Mouse (Mus musculus) lung, postnatal 0 days (tissue): ENCODE results near the gene Aebp2. TPM values are rescaled to one million over a fixed set of nuclear protein-coding genes. Genes with fewer than 3 reads are reported as not detected.
"Not testable (repeated sequence)": the region's sequence is repeated elsewhere in the genome, so short reads cannot be mapped to it uniquely, and the experiment has no call there.

Experiments
- ATAC-seq: fragments of 200-750 bp; cut with Nextera tagmentation; 2 replicates; pipeline ENCODE4 v1.8.0; 2017; ENCODE audit warnings: moderate library complexity
- DNase-seq: peaks from one replicate; pipeline ENCODE4 v3.0.0-alpha.2; 2016; ENCODE audit warnings: low spot score
- H3K27ac ChIP-seq: fragments of 300-500 bp; sonication (generic); 2 replicates; pipeline ENCODE4 v1.5.1; 2014; ENCODE audit warnings: antibody characterized with exemption, mild to moderate bottlenecking, low read length, mixed read lengths
- H3K27me3 ChIP-seq: fragments of 300-500 bp; sonication (generic); replicated peaks from 2 replicates; pipeline ENCODE4 v1.6.1; 2014; ENCODE audit warnings: low read length, mixed read lengths; ENCODE audit not compliant: insufficient read depth
- H3K36me3 ChIP-seq: fragments of 300-500 bp; sonication (generic); 2 replicates; pipeline ENCODE4 v1.6.1; 2014; ENCODE audit warnings: low read length, mixed read lengths; ENCODE audit not compliant: insufficient read depth
- H3K4me1 ChIP-seq: fragments of 300-500 bp; sonication (generic); 2 replicates; pipeline ENCODE4 v1.6.1; 2014; ENCODE audit warnings: antibody characterized with exemption, low read depth, low read length, mixed read lengths; ENCODE audit not compliant: insufficient read depth
- H3K4me2 ChIP-seq: fragments of 300-500 bp; sonication (generic); replicated peaks from 2 replicates; pipeline ENCODE4 v1.6.1; 2014; ENCODE audit warnings: low read depth, mild to moderate bottlenecking, low read length, moderate library complexity, mixed read lengths
- H3K4me3 ChIP-seq: fragments of 300-500 bp; sonication (generic); 2 replicates; pipeline ENCODE4 v1.5.1; 2014; ENCODE audit warnings: low read depth, low read length
- H3K9ac ChIP-seq: fragments of 300-500 bp; sonication (generic); replicated peaks from 2 replicates; pipeline ENCODE4 v1.6.1; 2014; ENCODE audit warnings: low read depth, mild to moderate bottlenecking
- H3K9me3 ChIP-seq: fragments of 300-500 bp; sonication (generic); 2 replicates; pipeline ENCODE4 v1.6.1; 2016; ENCODE audit warnings: low read length, mixed read lengths
- CTCF ChIP-seq: IDR thresholded peaks from 2 replicates; pipeline ENCODE4 v1.5.1; 2016; ENCODE audit warnings: antibody characterized with exemption, mild to moderate bottlenecking
- EP300 ChIP-seq: IDR thresholded peaks from 2 replicates; pipeline ENCODE4 v1.6.1; 2016; ENCODE audit warnings: antibody characterized with exemption, mild to moderate bottlenecking, control low read depth
- WGBS: fragments of 180-500 bp; shearing (Covaris S2); extraction: QIAGEN DNeasy Blood & Tissue Kit; methylation state at CpG from one replicate; pipeline ENCODE4 v1.1.7; 2014; 5-methylcytosine and 5-hydroxymethylcytosine counted together
- polyA plus RNA-seq: library from polyadenylated mRNA; unstranded; fragments of >200 nt; fragmentation: Nextera tagmentation; extraction: Ambion mirVana; gene quantifications from 2 replicates; pipeline ENCODE4 v1.2.1, GENCODE M21; 2015

Gene Aebp2
- polyA plus RNA-seq, 1 experiment from 2014 or later, result 7.6 TPM

GRCm38 (mm10) chr6:140597381-140598329, 24.8 kb upstream of the Aebp2 start:
- H3K27ac ChIP-seq, result no peak overlapping the region
- H3K9ac ChIP-seq, result no peak overlapping the region
- no peak overlapping the region for H3K4me2 ChIP-seq
- ATAC-seq (no peak), DNase-seq (no peak)
- 90% methylated on average over 15 of the region's 15 CpGs for WGBS
- H3K27me3 ChIP-seq, result no peaks in the 10 kb centered on the region
- H3K36me3 ChIP-seq, result peaks cover 10% of the 10 kb centered on the region; the same call in 1 of the 2 replicates
- H3K9me3 ChIP-seq, result no peaks in the 10 kb centered on the region
- H3K4me3 ChIP-seq, result no peak overlapping the region
- H3K4me1 ChIP-seq, result peaks cover 4% of the 10 kb centered on the region; the same call in 1 of the 2 replicates
- TF ChIP-seq EP300 (no peak), CTCF (no peak)

DNA sequence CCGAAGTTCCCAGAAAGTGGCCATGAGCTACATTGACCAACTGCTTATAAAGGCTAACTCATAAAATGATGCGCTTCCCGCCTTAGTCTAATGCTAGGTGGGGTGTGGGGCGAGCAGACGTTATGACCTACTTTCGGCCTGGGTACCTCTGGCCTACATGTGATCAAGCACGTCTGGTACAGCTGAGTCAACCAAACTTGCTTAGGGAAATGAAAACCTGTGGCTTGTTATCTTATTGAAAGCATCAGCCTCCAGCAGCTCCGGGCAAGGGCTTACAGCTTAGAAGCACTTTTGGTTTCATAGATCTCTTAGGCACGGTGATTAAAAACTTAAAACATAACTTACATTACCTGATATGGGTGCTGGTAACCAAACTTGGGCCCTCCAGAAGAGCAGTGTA, 23.9 kb upstream of the Aebp2 start:
- Histone ChIP-seq H3K27me3 (no peaks in the 10 kb centered on the region), H3K4me1 (peaks cover under 1% of the 10 kb centered on the region; the same call in 1 of the 2 replicates), H3K4me2 (no peak overlapping the region), H3K4me3 (no peak overlapping the region), H3K36me3 (peaks cover 9% of the 10 kb centered on the region; the same call in 1 of the 2 replicates), H3K9me3 (no peaks in the 10 kb centered on the region), H3K27ac (no peak overlapping the region), H3K9ac (no peak overlapping the region)
- TF ChIP-seq EP300 (no peak), CTCF (no peak)
- ATAC-seq (no peak), DNase-seq (no peak)
- 89% methylated on average over 9 of the region's 9 CpGs for WGBS

DNA sequence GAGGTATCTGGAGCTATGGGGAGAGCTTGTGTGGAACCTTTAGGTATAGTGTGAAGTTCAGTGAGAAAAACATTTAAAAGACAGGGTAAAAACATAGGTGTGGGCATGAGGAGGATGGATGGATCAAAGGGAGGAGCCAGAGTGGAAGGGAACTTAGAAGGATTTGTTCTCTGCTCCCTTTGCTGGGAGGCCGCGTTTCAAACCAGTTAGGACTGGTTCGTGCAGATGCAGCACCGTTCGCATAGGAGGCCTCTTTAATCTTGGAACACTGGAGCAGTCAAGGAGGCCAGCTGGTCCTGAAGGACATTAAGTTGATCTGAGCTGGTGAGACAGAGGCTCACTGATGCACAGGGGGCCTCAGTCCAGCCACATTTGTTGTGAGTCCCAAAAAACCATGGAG, 23.1 kb upstream of the Aebp2 start:
- TF ChIP-seq EP300, result no peak
- no peak for TF ChIP-seq CTCF
- H3K27ac ChIP-seq, result no peak overlapping the region
- H3K9me3 ChIP-seq, result no peaks in the 10 kb centered on the region
- H3K27me3 ChIP-seq, result no peaks in the 10 kb centered on the region
- ATAC-seq (no peak), DNase-seq (no peak)
- H3K4me3 ChIP-seq, result no peak overlapping the region
- H3K4me2 ChIP-seq, result no peak overlapping the region
- H3K9ac ChIP-seq, result no peak overlapping the region
- 74% methylated on average over 5 of the region's 5 CpGs for WGBS
- no peaks in the 10 kb centered on the region for H3K4me1 ChIP-seq
- H3K36me3 ChIP-seq, result peaks cover 5% of the 10 kb centered on the region; the same call in 1 of the 2 replicates

- not testable (repeated sequence) for H3K27me3 ChIP-seq, H3K4me1 ChIP-seq, H3K9ac ChIP-seq, H3K4me2 ChIP-seq, H3K4me3 ChIP-seq, H3K27ac ChIP-seq, DNase-seq, H3K9me3 ChIP-seq, ATAC-seq, H3K36me3 ChIP-seq
- 92% methylated on average over 8 of the region's 8 CpGs for WGBS
These were observed 21.8 kb upstream of the Aebp2 start for GRCm38 (mm10) chr6:140600671-140601070.

GRCm38 (mm10) chr6:140601175-140601574, 21.3 kb upstream of the Aebp2 start:
- Histone ChIP-seq H3K36me3 (no peaks in the 10 kb centered on the region; the same call in 1 of the 2 replicates), H3K9me3 (no peaks in the 10 kb centered on the region), H3K4me3 (no peak overlapping the region), H3K4me2 (no peak overlapping the region), H3K9ac (no peak overlapping the region), H3K27ac (no peak overlapping the region), H3K4me1 (no peaks in the 10 kb centered on the region), H3K27me3 (no peaks in the 10 kb centered on the region)
- no peak for ATAC-seq
- no peak for DNase-seq
- TF ChIP-seq CTCF (no peak), EP300 (no peak)
- 93% methylated on average over 4 of the region's 4 CpGs for WGBS

- Histone ChIP-seq H3K4me3 (no peak overlapping the region), H3K4me1 (no peaks in the 10 kb centered on the region), H3K27ac (no peak overlapping the region), H3K9me3 (no peaks in the 10 kb centered on the region), H3K27me3 (no peaks in the 10 kb centered on the region), H3K9ac (no peak overlapping the region), H3K36me3 (no peaks in the 10 kb centered on the region), H3K4me2 (no peak overlapping the region)
- DNase-seq (no peak), ATAC-seq (no peak)
- TF ChIP-seq EP300 (no peak), CTCF (no peak)
- WGBS, result 32% methylated on average over 8 of the region's 8 CpGs
These were observed 19.1 kb upstream of the Aebp2 start for GRCm38 (mm10) chr6:140603228-140603944.

- H3K4me1 ChIP-seq, H3K9ac ChIP-seq, H3K27ac ChIP-seq, H3K4me2 ChIP-seq, H3K9me3 ChIP-seq, ATAC-seq, H3K4me3 ChIP-seq, DNase-seq, H3K27me3 ChIP-seq, H3K36me3 ChIP-seq: not testable (repeated sequence)
- WGBS, result 85% methylated on average over 5 of the region's 5 CpGs
These were observed 17.3 kb upstream of the Aebp2 start for GRCm38 (mm10) chr6:140605173-140605572.
